ENCODE assay signal across 8 mouse cellular contexts in genomic region chr2:31263039-31263461, GRCm38 (mm10). TPM values are rescaled to one million over a fixed set of nuclear protein-coding genes. Genes with fewer than 3 reads are reported as not detected.
DNase-seq lines count a peak whose midpoint lies in the region; ATAC-seq and TF ChIP-seq lines count a peak whose summit lies in the region.

No protein-coding gene starts in this region.

- no peak overlapping the region for H3K4me3 ChIP-seq in heart, embryonic 12.5 days
- H3K4me3 ChIP-seq in limb, embryonic 10.5 days = no peak overlapping the region
- no peak overlapping the region for H3K4me3 ChIP-seq in kidney, adult 2 months (ENCODE audit: insufficient read depth, low read depth, low read length)

- TF ChIP-seq CTCF in kidney, adult 2 months (conservative IDR thresholded peaks at IDR 0.05; ENCODE audit: insufficient read depth, insufficient read length, low read depth, low read length) = no peak

- no peaks in the 10 kb centered on the region for H3K9me3 ChIP-seq in heart, embryonic 12.5 days (replicated peaks)
- H3K9me3 ChIP-seq in limb, embryonic 10.5 days (replicated peaks) = no peaks in the 10 kb centered on the region

- H3K27me3 ChIP-seq in heart, embryonic 12.5 days (replicated peaks) = no peaks in the 10 kb centered on the region
- H3K27me3 ChIP-seq in limb, embryonic 10.5 days (ENCODE audit: low read depth, poor library complexity, severe bottlenecking) = no peaks in the 10 kb centered on the region
- H3K27me3 ChIP-seq in kidney, adult 2 months (replicated peaks; ENCODE audit: control insufficient read depth, insufficient read depth, low read length) = no peaks in the 10 kb centered on the region

- H3K27ac ChIP-seq in heart, embryonic 12.5 days (ENCODE audit: poor library complexity, severe bottlenecking) = peak overlapping the region; percentile 86; the same call in 1 of the 2 replicates
- H3K27ac ChIP-seq in limb, embryonic 10.5 days = peak overlapping the region; percentile 76
- H3K27ac ChIP-seq in kidney, adult 2 months (ENCODE audit: insufficient read depth, low read depth, low read length) = no peak overlapping the region

- intact Hi-C loops in gastrocnemius, postnatal 14 days (cut with DNase I; ENCODE audit: low total_unique reads) = no loop called here
- intact Hi-C loops in gastrocnemius, postnatal 36 days (cut with DNase I) = no loop called here

- H3K36me3 ChIP-seq in heart, embryonic 12.5 days = peaks cover 10% of the 10 kb centered on the region
- H3K36me3 ChIP-seq in limb, embryonic 10.5 days = peaks cover 20% of the 10 kb centered on the region
- no peaks in the 10 kb centered on the region for H3K36me3 ChIP-seq in kidney, adult 2 months (ENCODE audit: control insufficient read depth, insufficient read depth, low read length)

- no peak for ATAC-seq in heart, embryonic 12.5 days (ENCODE audit: insufficient number of reproducible peaks, low FRiP score)
- no peak for ATAC-seq in activated CD4-positive, CD25-positive, alpha-beta regulatory T cell, adult 4 months

- peak; percentile 20 for DNase-seq in gastrocnemius, postnatal 14 days
- no peak for DNase-seq in gastrocnemius, postnatal 36 days
- peak; percentile 73 for DNase-seq in cerebellum, adult 9-11 months
- no peak for DNase-seq in limb, embryonic 10.5 days (ENCODE audit: low spot score)
- no peak for DNase-seq in adrenal gland, postnatal 10 days
- no peak for DNase-seq in kidney, adult 2 months

- TF ChIP-seq POLR2A in kidney, adult 2 months (IDR thresholded peaks at IDR 0.05; ENCODE audit: low read depth, low read length) = no peak

- WGBS in heart, embryonic 12.5 days = 53% methylated on average over 8 of the region's 8 CpGs
- WGBS in limb, embryonic 10.5 days = 81% methylated on average over 8 of the region's 8 CpGs
- WGBS in kidney, adult 2 months = 80% methylated on average over 8 of the region's 8 CpGs

- peaks cover 89% of the 10 kb centered on the region for H3K4me1 ChIP-seq in heart, embryonic 12.5 days (replicated peaks)
- H3K4me1 ChIP-seq in limb, embryonic 10.5 days = peaks cover 66% of the 10 kb centered on the region
- 0 out of 2 replicates have a peak, but pooled peaks cover 5% of the 10 kb centered on the region for H3K4me1 ChIP-seq in kidney, adult 2 months (ENCODE audit: control insufficient read depth, insufficient read depth, low read length)

- H3K4me2 ChIP-seq in heart, embryonic 12.5 days = no peak overlapping the region

- H3K9ac ChIP-seq in heart, embryonic 12.5 days = peak overlapping the region; percentile 39; the same call in 1 of the 2 replicates

RNA-seq across cellular contexts. Expression of gene Ncs1, which starts 17.4 kb away (rescaled TPM):
- 10 to 100 TPM in 1 of 2 experiments, 1 to 10 TPM in 1; 6.1 to 12.0 TPM for total RNA-seq in gastrocnemius, postnatal 14 days (2021)
- total RNA-seq in gastrocnemius, postnatal 36 days (2021) = 1 to 10 TPM; 4.0 to 4.9 TPM
- polyA plus RNA-seq in heart, embryonic 12.5 days (2016; fragmentation: Nextera tagmentation; extraction: Ambion mirVana) = 51.7 and 52.8 TPM in 2 replicates
- polyA plus RNA-seq in limb, embryonic 10.5 days (2016; fragmentation: Nextera tagmentation; extraction: Ambion mirVana) = 57.5 and 62.0 TPM in 2 replicates
- 1 to 10 TPM in 1 of 2 experiments, under 1 TPM in 1; 0.53 to 1.4 TPM for polyA plus RNA-seq in activated CD4-positive, CD25-positive, alpha-beta regulatory T cell, adult 4 months (2017; shearing (Covaris generic))
- 1 to 10 TPM; 4.2 to 6.8 TPM for total RNA-seq in adrenal gland, postnatal 10 days (2021)
- polyA plus RNA-seq in kidney, adult 2 months (2012; rRNA removed) = 3.5 and 3.9 TPM in 2 replicates

RNA-seq across cellular contexts. Expression of gene Hmcn2, which starts 51.2 kb away (rescaled TPM):
- 10 to 100 TPM; 44.0 to 45.2 TPM for total RNA-seq in gastrocnemius, postnatal 14 days (2021)
- 10 to 100 TPM; 28.6 to 30.1 TPM for total RNA-seq in gastrocnemius, postnatal 36 days (2021)
- 0.42 and 0.49 TPM in 2 replicates for polyA plus RNA-seq in heart, embryonic 12.5 days (2016; fragmentation: Nextera tagmentation; extraction: Ambion mirVana)
- polyA plus RNA-seq in limb, embryonic 10.5 days (2016; fragmentation: Nextera tagmentation; extraction: Ambion mirVana) = 0.19 TPM in 1 of 2 replicates, not detected in the other
- under 1 TPM; 0.48 to 0.53 TPM for polyA plus RNA-seq in activated CD4-positive, CD25-positive, alpha-beta regulatory T cell, adult 4 months (2017; shearing (Covaris generic))
- 1 to 10 TPM; 6.4 to 9.4 TPM for total RNA-seq in adrenal gland, postnatal 10 days (2021)
- 14.3 and 16.4 TPM in 2 replicates for polyA plus RNA-seq in kidney, adult 2 months (2012; rRNA removed)

Comparison
In these comparisons a context has a peak if more than half of its experiments do, and no peak if none do; other contexts are left out.
1. DNase-seq: peak in gastrocnemius, postnatal 14 days (single experiment) and cerebellum, adult 9-11 months (single experiment); none in gastrocnemius, postnatal 36 days (0 of 2), limb, embryonic 10.5 days (single experiment), adrenal gland, postnatal 10 days (single experiment) and kidney, adult 2 months (single experiment).
2. RNA of gene Ncs1, which starts 17.4 kb away (polyA plus RNA-seq): 57.5 to 62.0 TPM in limb, embryonic 10.5 days and 51.7 to 52.8 TPM in heart, embryonic 12.5 days; 3.5 to 3.9 TPM in kidney, adult 2 months and 0.53 to 1.4 TPM in activated CD4-positive, CD25-positive, alpha-beta regulatory T cell, adult 4 months; every median in the first group is over 10 times any median in the second.
3. RNA of gene Hmcn2, which starts 51.2 kb away (polyA plus RNA-seq): 14.3 to 16.4 TPM in kidney, adult 2 months; 0.48 to 0.53 TPM in activated CD4-positive, CD25-positive, alpha-beta regulatory T cell, adult 4 months, 0.42 to 0.49 TPM in heart, embryonic 12.5 days and 0.19 TPM in limb, embryonic 10.5 days; every median in the first group is over 10 times any median in the second.